Mouse (Mus musculus) inflammation-experienced regulatory T-cells, adult 6 months (primary cell): ENCODE results near the gene Il10ra. TPM values are rescaled to one million over a fixed set of nuclear protein-coding genes. Genes with fewer than 3 reads are reported as not detected.

Source experiments
- ATAC-seq: one replicate; pipeline ENCODE4 v1.8.0; 2017
- polyA plus RNA-seq, 3 experiments: library from polyadenylated mRNA; unstranded; fragments of 100-300 nt; shearing (Covaris generic); gene quantifications; one replicate each; pipeline ENCODE4 v1.2.1; 2017

Il10ra gene
- polyA plus RNA-seq = 10 to 100 TPM; 38.3 to 56.0 (median 48.7) TPM

DNA sequence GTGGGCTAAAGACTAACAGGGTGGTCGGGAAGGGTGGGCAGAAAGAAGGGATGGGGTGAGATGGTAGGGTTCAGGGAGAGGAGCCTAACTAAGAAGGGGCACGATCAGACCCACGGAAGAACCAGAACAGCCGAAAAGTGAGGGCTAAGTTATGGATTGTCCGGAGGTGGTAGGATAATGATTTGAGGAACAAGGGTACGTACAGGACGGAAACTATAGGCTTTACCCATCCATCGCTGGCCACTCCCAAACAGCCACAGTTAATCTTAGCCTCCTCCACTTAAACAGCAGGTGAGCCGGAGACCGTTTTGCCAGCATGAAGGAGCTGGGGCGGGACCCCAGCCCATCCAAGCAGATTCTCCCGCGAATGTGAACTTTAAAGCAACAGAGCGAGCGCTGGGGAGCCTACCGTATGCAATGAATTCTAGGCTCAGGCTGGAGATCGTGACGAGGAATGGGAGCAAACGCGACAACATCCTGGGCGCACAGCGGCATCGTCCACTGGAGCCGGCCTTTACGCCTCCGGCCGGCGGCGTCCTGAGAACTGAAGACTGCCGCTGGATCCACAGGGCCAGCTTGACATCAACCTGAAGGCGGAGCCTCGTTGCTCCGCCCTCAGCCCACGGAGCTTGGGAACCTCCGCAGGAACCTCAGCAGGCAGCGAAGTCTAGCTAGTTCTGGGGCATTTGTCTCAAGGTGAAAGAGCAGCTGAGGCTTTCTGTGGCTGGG is at the start of gene Il10ra:
Il10ra (minus strand) TSS at position 553 of the 729 bp plus-strand sequence.
- ATAC-seq = peak; percentile 74

GRCm38 (mm10) chr9:45317635-45318034 is 48.7 kb upstream of the Il10ra start:
- ATAC-seq = no peak

GRCm38 (mm10) chr9:45313913-45314312 is 45.0 kb upstream of the Il10ra start:
- ATAC-seq = no peak

- ATAC-seq = no peak
These were observed 42.9 kb upstream of the Il10ra start for GRCm38 (mm10) chr9:45311858-45312257.

DNA sequence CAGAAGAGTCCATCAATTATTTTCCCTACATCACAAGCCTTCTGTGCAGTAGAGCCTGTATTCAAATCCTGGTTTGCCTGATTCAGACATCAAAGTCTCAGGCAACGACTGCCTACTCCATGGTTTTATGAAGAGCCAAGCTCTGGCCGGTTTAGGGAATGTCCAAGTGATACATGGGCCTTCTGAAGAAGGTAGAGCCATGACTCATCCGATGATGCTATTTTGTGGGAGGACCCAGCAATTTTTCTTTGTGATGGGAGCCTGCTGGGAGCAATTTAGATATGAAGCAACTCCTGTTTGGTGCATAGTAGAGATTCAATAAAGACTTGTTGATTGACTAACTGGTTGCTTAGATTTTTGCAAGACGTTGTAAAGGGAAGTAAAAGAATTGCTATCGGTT is 39.6 kb upstream of the Il10ra start:
- ATAC-seq = no peak

- ATAC-seq = no peak
These were observed 37.9 kb upstream of the Il10ra start for GRCm38 (mm10) chr9:45306746-45307410.

GRCm38 (mm10) chr9:45301771-45302170 is 32.8 kb upstream of the Il10ra start:
- ATAC-seq = no peak

- peak; percentile 96 for ATAC-seq
These were observed 31.6 kb upstream of the Il10ra start for GRCm38 (mm10) chr9:45300422-45301104.

DNA sequence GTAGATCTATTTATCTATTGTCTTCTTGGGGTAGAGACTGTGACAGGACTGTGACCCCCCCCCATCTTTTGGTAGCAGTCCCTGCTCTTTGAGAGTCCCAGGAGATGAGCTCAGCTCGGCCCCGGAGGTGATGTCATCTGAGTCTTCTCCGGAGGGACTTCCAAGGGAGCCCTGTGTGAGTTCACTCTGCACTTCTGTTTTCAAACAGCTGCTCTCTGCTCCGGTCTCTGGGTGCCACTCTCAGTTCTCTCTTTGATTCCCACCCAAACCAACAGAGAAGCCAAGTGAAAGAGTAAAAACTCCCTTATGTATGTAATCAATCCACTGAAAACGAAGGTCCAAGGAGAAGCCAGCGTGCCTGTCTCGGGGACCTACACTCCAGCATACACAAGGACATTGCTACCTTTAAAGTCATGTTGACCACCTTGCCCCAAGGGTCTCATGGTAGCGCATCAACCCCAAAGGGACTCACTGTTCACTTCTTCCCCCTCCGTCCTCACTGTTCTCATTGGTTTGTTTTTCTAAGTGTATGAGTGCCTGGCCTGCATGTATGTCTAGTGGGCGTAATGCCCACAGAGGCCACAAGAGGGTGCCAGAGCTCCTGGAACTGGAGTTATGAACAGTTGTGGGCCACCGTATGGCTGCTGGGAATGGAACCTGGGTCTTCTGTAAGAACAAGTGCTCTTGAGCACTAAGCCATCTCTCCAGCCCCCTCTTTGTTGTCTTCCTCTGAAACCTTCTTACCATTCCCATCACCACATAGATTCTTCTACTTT is 30.5 kb upstream of the Il10ra start:
- no peak for ATAC-seq

GRCm38 (mm10) chr9:45294210-45295011 is 25.5 kb upstream of the Il10ra start:
- peak; percentile 77 for ATAC-seq

DNA sequence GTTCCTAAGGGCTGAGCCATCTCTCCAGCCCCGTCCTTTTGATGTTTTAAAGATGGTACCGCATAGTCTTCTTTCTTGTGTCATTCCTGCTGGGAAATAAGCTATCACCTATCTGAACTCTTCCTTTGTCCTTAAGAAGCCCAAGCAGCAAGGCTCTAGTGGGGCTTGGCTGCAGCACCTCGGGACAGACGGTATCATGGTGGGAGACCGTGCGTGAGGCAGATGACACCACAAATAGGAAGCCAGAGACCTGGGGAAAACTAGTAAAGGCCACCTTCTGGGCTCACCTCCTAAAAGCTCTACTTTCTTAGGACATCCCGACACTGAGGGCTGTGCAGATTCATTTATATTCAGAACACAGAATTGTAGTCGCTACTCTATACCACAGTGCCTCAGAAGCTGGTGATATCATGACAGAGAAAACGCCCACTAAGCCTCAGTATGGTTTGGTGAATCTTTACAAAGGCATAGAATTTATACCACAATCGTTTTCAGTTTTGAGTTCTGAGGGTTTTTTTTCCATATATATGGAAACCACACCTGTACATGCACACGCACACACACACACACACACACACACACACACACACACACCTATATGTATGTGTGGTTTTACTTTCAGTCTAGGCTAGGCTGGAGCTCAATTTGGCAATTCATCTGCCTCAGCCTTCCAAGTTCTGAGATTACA is 22.7 kb upstream of the Il10ra start:
- ATAC-seq = peak; percentile 70

DNA sequence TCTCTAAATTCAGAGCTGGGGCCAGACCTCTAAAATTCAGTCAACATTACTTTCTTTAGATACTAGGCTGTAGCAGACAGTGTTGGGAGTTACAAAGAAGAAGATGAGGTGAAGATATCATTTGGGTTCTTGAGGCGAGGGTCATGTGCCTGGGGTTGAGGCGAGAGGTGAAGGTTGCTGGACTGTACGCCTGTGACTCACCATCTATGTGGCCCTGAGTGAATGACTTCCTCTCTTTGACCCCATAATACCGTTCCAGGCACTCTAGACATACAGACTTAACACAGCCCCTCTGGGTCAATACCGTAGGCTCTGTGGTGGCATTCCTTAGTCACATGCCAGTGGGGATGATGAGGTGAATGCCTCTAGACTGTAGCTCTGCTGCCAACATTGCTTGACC is 13.5 kb upstream of the Il10ra start:
- ATAC-seq = no peak

DNA sequence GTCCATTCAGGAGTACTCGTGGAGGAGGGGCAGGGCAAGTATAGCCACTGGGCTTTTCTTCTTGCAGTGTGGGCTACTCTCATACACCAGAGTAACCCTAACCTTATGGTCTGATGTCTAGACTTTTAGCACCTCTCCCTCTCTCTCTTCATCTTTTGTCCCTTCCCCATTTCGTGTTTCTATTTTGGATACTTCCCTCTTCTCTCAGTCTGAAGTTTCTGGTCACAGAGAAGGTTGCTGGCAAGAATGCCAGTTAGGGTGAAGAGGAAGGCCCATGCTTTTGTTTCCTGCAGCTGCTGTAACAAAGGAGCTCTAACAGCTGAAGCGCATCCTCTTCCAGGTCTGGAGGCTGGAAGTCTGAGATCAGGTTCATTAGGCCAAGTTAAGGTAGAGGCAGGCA is 11.9 kb upstream of the Il10ra start:
- no peak for ATAC-seq

GRCm38 (mm10) chr9:45280059-45280458 is 11.1 kb upstream of the Il10ra start:
- ATAC-seq = no peak

- no peak for ATAC-seq
These were observed 5.7 kb upstream of the Il10ra start for GRCm38 (mm10) chr9:45274635-45275034.

DNA sequence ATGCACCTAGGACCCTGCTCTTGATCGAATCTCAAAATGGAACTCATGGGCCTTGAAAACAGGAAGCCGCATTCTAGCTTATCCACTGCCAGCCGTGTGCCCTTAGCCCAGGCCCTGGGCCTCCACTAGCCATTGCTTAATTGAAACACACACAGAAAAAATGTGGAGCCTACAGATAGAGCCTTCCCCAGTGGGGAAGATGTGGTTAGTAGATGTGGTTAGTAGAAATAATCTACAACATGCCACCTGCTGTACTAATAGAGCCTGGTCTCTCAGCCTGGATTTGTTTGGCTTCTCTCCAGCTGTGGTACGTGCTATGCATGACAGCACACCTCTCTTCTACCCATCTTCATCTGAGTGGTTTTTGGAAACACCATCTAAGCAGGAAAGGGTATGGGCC is 5.3 kb upstream of the Il10ra start:
- peak; percentile 32 for ATAC-seq

- no peak for ATAC-seq
These were observed 3.3 kb upstream of the Il10ra start for GRCm38 (mm10) chr9:45272213-45272612.

- ATAC-seq = peak; percentile 41
These were observed 870 bp downstream of the Il10ra start for GRCm38 (mm10) chr9:45268079-45268478.

DNA sequence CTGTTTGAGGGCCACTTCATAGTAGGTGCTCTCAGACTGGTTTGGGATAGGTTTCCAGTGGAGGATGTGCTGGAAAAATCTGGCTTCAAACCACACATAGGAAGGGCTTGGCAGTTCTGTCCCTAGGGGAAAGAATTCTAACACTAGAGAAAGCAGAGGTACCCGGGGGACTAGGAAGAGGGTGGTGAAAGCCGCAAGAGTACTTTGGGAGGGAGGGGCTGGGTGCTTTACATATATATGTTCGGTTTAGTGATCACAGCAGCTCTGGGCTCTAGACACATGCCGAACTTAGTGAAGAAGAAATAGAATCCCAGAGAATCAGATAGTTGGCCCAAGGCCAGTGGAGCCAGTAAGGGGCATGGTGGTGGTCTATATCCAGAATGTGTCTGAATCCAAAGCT is 1.9 kb downstream of the Il10ra start:
- ATAC-seq = no peak

GRCm38 (mm10) chr9:45261872-45262271 is 7.1 kb downstream of the Il10ra start:
- no peak for ATAC-seq

GRCm38 (mm10) chr9:45261466-45261865 is 7.5 kb downstream of the Il10ra start:
- ATAC-seq = no peak
